Mouse (Mus musculus) CD4-positive naive resting alpha-beta T cell, adult 57 days (primary cell): Measurements from ENCODE around the gene Olfr1377. TPM values are rescaled to one million over a fixed set of nuclear protein-coding genes. Genes with fewer than 3 reads are reported as not detected.

Source experiments
- total RNA-seq: library from RNA; stranded (reverse); gene quantifications from one replicate; pipeline ENCODE4 v1.2.4, GENCODE M21; 2023

Gene Olfr1377
- not detected for total RNA-seq

GRCm38 (mm10) chr11:50981667-50982066 lies at the start of gene Olfr1377:
TSS of gene Olfr1377 (plus strand) at chr11:50981967.

GRCm38 (mm10) chr11:50943506-50943905 lies 38.3 kb upstream of the Olfr1377 start, which contains the start of gene 4933414I15Rik:
TSS of gene 4933414I15Rik (minus strand) at chr11:50943765.

GRCm38 (mm10) chr11:50953665-50954064 lies 28.1 kb upstream of the Olfr1377 start, which contains the start of gene Prop1:
TSS of gene Prop1 (minus strand) at chr11:50953765.

GRCm38 (mm10) chr11:50966230-50966629 lies 15.5 kb upstream of the Olfr1377 start, which contains the start of gene Olfr1378:
TSS of gene Olfr1378 (plus strand) at chr11:50966530.

GRCm38 (mm10) chr11:51003296-51003695 lies 21.5 kb downstream of the Olfr1377 start, which contains the start of gene Olfr51:
TSS of gene Olfr51 (plus strand) at chr11:51003596.

GRCm38 (mm10) chr11:51013936-51014335 lies 32.2 kb downstream of the Olfr1377 start, which contains the start of gene Olfr54:
TSS of gene Olfr54 (plus strand) at chr11:51014236.

Other genes with a start within 250 kb of the Olfr1377 start
- 14.7 TPM for gene Zfp354c, start 154.2 kb upstream of the Olfr1377 start, total RNA-seq
- gene Zfp879, start 140.4 kb upstream of the Olfr1377 start, total RNA-seq = 0.62 TPM
- 8.7 TPM for gene Grm6, start 131.3 kb upstream of the Olfr1377 start, total RNA-seq
- gene Zfp454, start 94.3 kb upstream of the Olfr1377 start, total RNA-seq = not detected
- 2.3 TPM for gene Zfp2, start 65.8 kb upstream of the Olfr1377 start, total RNA-seq
- not detected for gene Zfp354b, start 50.3 kb upstream of the Olfr1377 start, total RNA-seq
- not detected for gene 4933414I15Rik, start 38.2 kb upstream of the Olfr1377 start, total RNA-seq
- gene Prop1, start 28.2 kb upstream of the Olfr1377 start, total RNA-seq = not detected
- gene Olfr1378, start 15.4 kb upstream of the Olfr1377 start, total RNA-seq = not detected
- not detected for gene Olfr51, start 21.6 kb downstream of the Olfr1377 start, total RNA-seq
- not detected for gene Olfr54, start 32.3 kb downstream of the Olfr1377 start, total RNA-seq
- not detected for gene Olfr1375, start 66.1 kb downstream of the Olfr1377 start, total RNA-seq
- gene Zfp354a, start 77.3 kb downstream of the Olfr1377 start, total RNA-seq = not detected
- gene Gm12569, start 238.5 kb downstream of the Olfr1377 start, total RNA-seq = not detected